Mouse (Mus musculus) erythroblast, embryonic 14.5 days (primary cell): ENCODE results near the gene Ankrd40.

ENCODE experiments used
- GATA1 ChIP-seq: IDR thresholded peaks from 2 replicates; pipeline ENCODE4 v1.6.1; 2012; ENCODE audit warnings: low read length, inconsistent platforms, mixed read lengths
- TAL1 ChIP-seq: IDR thresholded peaks from 3 replicates; pipeline ENCODE4 v1.6.1; 2012; ENCODE audit warnings: low read length, inconsistent platforms, mixed read lengths

DNA sequence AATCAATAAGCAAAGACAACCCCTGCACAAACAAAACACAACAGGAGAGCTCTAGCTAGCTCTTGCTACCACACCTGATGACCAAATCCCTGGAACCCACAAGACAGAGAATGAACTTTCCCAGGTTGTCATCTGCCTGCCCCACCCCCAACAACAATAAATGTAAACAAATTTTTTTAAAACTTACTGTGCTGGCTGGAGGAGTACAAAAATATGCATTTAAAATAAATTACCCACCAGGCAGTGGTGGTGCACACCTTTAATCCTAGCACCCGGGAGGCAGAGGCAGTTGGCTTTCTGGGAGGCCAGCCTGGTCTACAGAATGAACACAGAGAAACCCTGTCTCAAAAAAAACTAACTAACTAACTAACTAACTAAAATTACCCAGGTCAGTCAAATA is 10.8 kb upstream of the Ankrd40 start:
- no peak for TF ChIP-seq GATA1
- no peak for TF ChIP-seq TAL1
